Comparison of ENCODE assay signal across 9 mouse cellular contexts in the genomic region with DNA sequence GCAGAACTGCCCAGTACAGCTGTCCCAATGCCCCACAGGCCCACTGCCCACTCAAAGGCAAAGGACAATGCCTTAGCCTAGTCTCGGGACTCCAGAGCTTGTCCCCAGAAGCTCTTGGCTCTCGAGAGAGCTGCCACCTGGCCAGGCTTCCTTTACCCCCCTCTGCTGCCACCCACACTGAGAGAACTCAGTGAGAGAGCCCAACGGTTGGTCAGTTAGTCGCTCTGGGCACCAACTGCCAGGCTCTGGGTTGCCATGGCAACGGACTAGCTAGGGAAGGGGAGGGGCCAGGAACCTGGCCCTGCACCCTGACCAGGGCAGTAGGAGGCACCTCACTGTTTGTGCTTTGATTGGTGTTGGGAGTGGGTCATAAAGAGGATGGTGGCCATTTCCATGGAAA. TPM values are rescaled to one million over a fixed set of nuclear protein-coding genes. Genes with fewer than 3 reads are reported as not detected.
DNase-seq lines count a peak whose midpoint lies in the region; ATAC-seq and TF ChIP-seq lines count a peak whose summit lies in the region.
"Had no signal": no experiment of that assay in that cellular context is flagged by ENCODE, and none has a peak within 500 bp of the region (broad histone marks: within the 10 kb centered on the region; RNA-seq: fewer than 3 reads in every experiment).

No protein-coding gene starts in this region.

- H3K4me3 ChIP-seq in lung, adult 2 months (replicated peaks; ENCODE audit: extremely low read depth, low read depth, low read length) = no peak overlapping the region
- H3K4me3 ChIP-seq in midbrain, embryonic 15.5 days = no peak overlapping the region
- H3K4me3 ChIP-seq: midbrain, embryonic 12.5 days had no signal

- H3K27me3 ChIP-seq in midbrain, embryonic 15.5 days (replicated peaks) = peaks cover 30% of the 10 kb centered on the region

- ATAC-seq in midbrain, embryonic 15.5 days (replicated peaks) = 0 out of 2 replicates have a peak, but pooled peaks have one; percentile 2

- intact Hi-C loops in heart, postnatal 25 days (cut with DNase I) = no loop called here

- no peaks in the 10 kb centered on the region for H3K9me3 ChIP-seq in midbrain, embryonic 15.5 days
- H3K9me3 ChIP-seq: midbrain, embryonic 12.5 days had no signal

- no peak overlapping the region for H3K9ac ChIP-seq in midbrain, embryonic 15.5 days
- H3K9ac ChIP-seq: midbrain, embryonic 12.5 days had no signal

- H3K4me2 ChIP-seq in midbrain, embryonic 15.5 days = no peak overlapping the region
- H3K4me2 ChIP-seq: midbrain, embryonic 12.5 days had no signal

- peak; percentile 33 for DNase-seq in embryo, embryonic 10.5 days (ENCODE audit: low spot score)
- DNase-seq in embryo, embryonic 10 days (ENCODE audit: low spot score) = no peak
- DNase-seq in lung, adult 18-20 months = peak; percentile 8 to 23
- no peak for DNase-seq in lung, adult 2 months
- peak; percentile 37 for DNase-seq in kidney, postnatal 14 days
- DNase-seq in urinary bladder, postnatal 10 days (ENCODE audit: low spot score) = no peak
- DNase-seq in heart, postnatal 25 days (ENCODE audit: low spot score) = no peak

- H3K27ac ChIP-seq in midbrain, embryonic 15.5 days = no peak overlapping the region
- H3K27ac ChIP-seq: midbrain, embryonic 12.5 days had no signal

- 0 out of 2 replicates have a peak, but pooled peaks cover 5% of the 10 kb centered on the region for H3K36me3 ChIP-seq in midbrain, embryonic 15.5 days (replicated peaks)
- H3K36me3 ChIP-seq: midbrain, embryonic 12.5 days had no signal

- WGBS in lung, adult 2 months = 25% methylated on average over 5 of the region's 5 CpGs
- WGBS in midbrain, embryonic 15.5 days = 16% methylated on average over 5 of the region's 5 CpGs

- H3K4me1 ChIP-seq in lung, adult 2 months (ENCODE audit: control insufficient read depth, insufficient read depth, low read length) = no peaks in the 10 kb centered on the region
- peaks cover 20% of the 10 kb centered on the region for H3K4me1 ChIP-seq in midbrain, embryonic 15.5 days

- TF ChIP-seq POLR2A in lung, adult 2 months (IDR thresholded peaks at IDR 0.05; ENCODE audit: borderline replicate concordance, extremely low read depth, low read depth, low read length) = no peak

- TF ChIP-seq CTCF in lung, adult 2 months (IDR thresholded peaks at IDR 0.05; ENCODE audit: insufficient read depth, low read length) = no peak

RNA-seq across cellular contexts. Expression of a gene that starts 48.2 kb away (rescaled TPM):
- polyA plus RNA-seq in lung, adult 2 months (2012; rRNA removed) = 0.02 and 0.09 TPM in 2 replicates
- 10.1 and 11.1 TPM in 2 replicates for polyA plus RNA-seq in midbrain, embryonic 15.5 days (2015; fragmentation: Nextera tagmentation; extraction: Ambion mirVana)
- 1 to 10 TPM; 1.4 to 2.5 TPM for total RNA-seq in heart, postnatal 25 days (2021)

Comparison
In these comparisons a context has a peak if more than half of its experiments do, and no peak if none do; other contexts are left out.
1. DNase-seq: peak in embryo, embryonic 10.5 days (single experiment), lung, adult 18-20 months (2 of 2) and kidney, postnatal 14 days (single experiment); none in embryo, embryonic 10 days (single experiment), lung, adult 2 months (single experiment), urinary bladder, postnatal 10 days (single experiment) and heart, postnatal 25 days (single experiment).
2. RNA of a gene that starts 48.2 kb away (polyA plus RNA-seq): 10.1 to 11.1 TPM in midbrain, embryonic 15.5 days; 0.02 to 0.09 TPM in lung, adult 2 months; every median in the first group is over 10 times any median in the second.